Mouse (Mus musculus) liver, embryonic 15.5 days (tissue): ENCODE data around the gene Bhmt. TPM values are rescaled to one million over a fixed set of nuclear protein-coding genes. Genes with fewer than 3 reads are reported as not detected.
"Not testable (repeated sequence)": the region's sequence is repeated elsewhere in the genome, so short reads cannot be mapped to it uniquely, and the experiment has no call there.

Experiments
- ATAC-seq: fragments of 200-750 bp; cut with Nextera tagmentation; 2 replicates; pipeline ENCODE4 v1.8.0; 2017; ENCODE audit warnings: moderate number of reproducible peaks, mild to moderate bottlenecking, moderate library complexity; ENCODE audit not compliant: insufficient read depth
- H3K27ac ChIP-seq: fragments of 300-500 bp; sonication (generic); replicated peaks from 2 replicates; pipeline ENCODE4 v1.5.1; 2015; ENCODE audit warnings: mild to moderate bottlenecking, inconsistent platforms
- H3K27me3 ChIP-seq: fragments of 300-500 bp; sonication (generic); 2 replicates; pipeline ENCODE4 v1.6.1; 2015; ENCODE audit warnings: mild to moderate bottlenecking, inconsistent platforms
- H3K36me3 ChIP-seq: fragments of 300-500 bp; sonication (generic); replicated peaks from 2 replicates; pipeline ENCODE4 v1.6.1; 2015; ENCODE audit warnings: moderate library complexity, mild to moderate bottlenecking, inconsistent platforms
- H3K4me1 ChIP-seq: fragments of 300-500 bp; sonication (generic); replicated peaks from 2 replicates; pipeline ENCODE4 v1.6.1; 2015; ENCODE audit warnings: inconsistent platforms
- H3K4me2 ChIP-seq: fragments of 300-500 bp; sonication (generic); 2 replicates; pipeline ENCODE4 v1.6.1; 2015; ENCODE audit warnings: moderate library complexity, mild to moderate bottlenecking, inconsistent platforms
- H3K4me3 ChIP-seq: fragments of 300-500 bp; sonication (generic); replicated peaks from 2 replicates; pipeline ENCODE4 v1.5.1; 2015; ENCODE audit warnings: mild to moderate bottlenecking, inconsistent platforms
- H3K9ac ChIP-seq: fragments of 300-500 bp; sonication (generic); 2 replicates; pipeline ENCODE4 v1.6.1; 2015; ENCODE audit warnings: moderate library complexity, mild to moderate bottlenecking, inconsistent platforms
- H3K9me3 ChIP-seq: fragments of 300-500 bp; sonication (generic); replicated peaks from 2 replicates; pipeline ENCODE4 v1.6.1; 2016; ENCODE audit warnings: inconsistent platforms
- WGBS: fragments of 180-500 bp; shearing (Covaris S2); methylation state at CpG from one replicate; pipeline ENCODE4 v1.1.7; 2015; ENCODE audit warnings: mixed read lengths; ENCODE audit not compliant: insufficient replicate concordance; 5-methylcytosine and 5-hydroxymethylcytosine counted together
- polyA plus RNA-seq: library from polyadenylated mRNA; unstranded; fragments of >200 nt; fragmentation: Nextera tagmentation; extraction: Ambion mirVana; gene quantifications from 2 replicates; pipeline ENCODE4 v1.2.1, GENCODE M21; 2015

Bhmt gene
- polyA plus RNA-seq, 1 experiment from 2014 or later: 132 TPM

- Histone ChIP-seq H3K4me1 (no peaks in the 10 kb centered on the region), H3K9ac (no peak overlapping the region), H3K4me3 (no peak overlapping the region), H3K27ac (no peak overlapping the region), H3K4me2 (no peak overlapping the region), H3K27me3 (no peaks in the 10 kb centered on the region), H3K36me3 (no peaks in the 10 kb centered on the region), H3K9me3 (no peaks in the 10 kb centered on the region)
- ATAC-seq: no peak
- 56% methylated on average over 3 of the region's 3 CpGs for WGBS
These were observed 30.1 kb downstream of the Bhmt start for GRCm38 (mm10) chr13:93607701-93608100.

DNA sequence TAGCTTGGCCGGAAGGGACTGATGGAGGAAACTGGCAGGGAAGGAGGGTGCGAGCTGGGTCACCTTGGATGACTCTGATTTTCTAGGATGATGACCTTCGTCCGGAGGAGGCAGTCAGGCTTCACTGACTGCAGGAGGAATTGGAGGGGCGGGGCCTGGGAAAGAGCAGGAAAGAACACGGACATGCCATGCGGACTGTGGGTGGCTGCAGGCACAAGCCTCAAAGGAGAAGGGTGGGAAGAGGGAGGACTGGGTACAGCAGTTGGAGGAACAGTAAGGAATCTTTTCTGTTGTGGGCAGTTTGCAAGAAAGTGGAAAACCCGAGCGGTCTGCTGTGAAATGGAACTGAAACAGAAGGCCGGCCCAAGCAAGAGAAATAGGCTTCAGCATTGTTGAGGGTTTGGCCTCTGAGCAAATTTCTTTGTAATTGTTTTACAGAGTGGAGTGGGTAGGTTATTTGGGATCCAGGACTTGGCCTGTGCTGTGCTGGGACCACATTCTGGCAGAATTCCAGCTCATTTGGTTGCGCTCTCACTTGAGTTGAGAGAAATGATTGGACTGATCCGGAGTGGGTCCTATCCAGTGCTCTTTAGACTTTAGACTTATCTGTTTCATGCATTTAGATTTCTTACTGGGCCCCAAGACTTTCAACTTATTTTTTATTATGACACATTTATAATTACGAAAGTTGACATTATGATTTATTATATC lies 30.7 kb downstream of the Bhmt start:
- no peaks in the 10 kb centered on the region for H3K27me3 ChIP-seq
- no peak overlapping the region for H3K27ac ChIP-seq
- no peak overlapping the region for H3K4me2 ChIP-seq
- no peaks in the 10 kb centered on the region for H3K36me3 ChIP-seq
- no peak overlapping the region for H3K9ac ChIP-seq
- H3K9me3 ChIP-seq: no peaks in the 10 kb centered on the region
- no peak overlapping the region for H3K4me3 ChIP-seq
- H3K4me1 ChIP-seq: no peaks in the 10 kb centered on the region
- ATAC-seq: no peak
- 65% methylated on average over 13 of the region's 13 CpGs for WGBS

DNA sequence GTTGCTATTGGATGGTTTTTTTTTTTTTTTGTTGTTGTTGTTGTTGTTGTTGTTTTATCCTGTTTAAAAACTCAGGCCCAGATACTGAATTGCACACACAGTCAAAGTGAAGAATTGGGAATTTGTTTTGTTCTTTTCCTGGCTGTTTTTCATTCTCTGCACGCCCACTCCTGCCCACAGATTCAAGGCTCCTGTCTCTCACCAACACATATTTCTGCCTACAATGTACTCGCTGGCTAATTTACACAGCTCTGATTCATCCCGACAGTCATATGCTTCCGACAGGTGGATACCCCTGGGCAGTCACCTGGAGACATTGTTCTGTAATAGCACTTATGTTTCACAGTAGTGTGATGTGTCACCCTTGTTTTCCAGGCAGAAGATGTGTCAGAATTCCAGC lies 33.1 kb downstream of the Bhmt start:
- H3K4me1 ChIP-seq: no peaks in the 10 kb centered on the region
- WGBS: 70% methylated on average over 4 of the region's 4 CpGs
- H3K4me2 ChIP-seq: no peak overlapping the region
- H3K9ac ChIP-seq: no peak overlapping the region
- H3K9me3 ChIP-seq: no peaks in the 10 kb centered on the region
- no peak overlapping the region for H3K4me3 ChIP-seq
- H3K27me3 ChIP-seq: no peaks in the 10 kb centered on the region
- no peak for ATAC-seq
- no peaks in the 10 kb centered on the region for H3K36me3 ChIP-seq
- H3K27ac ChIP-seq: no peak overlapping the region

DNA sequence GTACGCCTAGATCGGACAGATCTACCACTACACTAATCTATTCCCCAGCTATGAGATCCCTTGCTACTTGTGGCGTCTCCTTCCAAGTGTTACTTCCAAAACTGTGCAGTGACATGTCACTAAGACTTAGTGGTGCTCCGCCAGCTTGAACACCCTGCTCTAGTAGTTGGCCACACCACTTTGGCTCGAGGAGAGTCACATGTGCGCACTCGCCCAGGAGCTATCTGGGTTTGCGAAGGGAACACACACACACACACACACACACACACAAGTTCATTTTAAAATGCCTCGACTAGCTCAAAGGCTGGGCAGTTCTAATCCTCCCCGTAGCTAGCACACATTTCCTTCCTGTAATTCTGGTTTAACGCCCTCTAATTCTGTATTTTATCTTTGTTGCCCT lies 36.2 kb downstream of the Bhmt start:
- ATAC-seq: no peak
- H3K9ac ChIP-seq: no peak overlapping the region
- no peak overlapping the region for H3K4me3 ChIP-seq
- no peaks in the 10 kb centered on the region for H3K36me3 ChIP-seq
- 59% methylated on average over 11 of the region's 11 CpGs for WGBS
- H3K4me1 ChIP-seq: no peaks in the 10 kb centered on the region
- no peak overlapping the region for H3K4me2 ChIP-seq
- no peak overlapping the region for H3K27ac ChIP-seq
- H3K27me3 ChIP-seq: no peaks in the 10 kb centered on the region
- H3K9me3 ChIP-seq: no peaks in the 10 kb centered on the region

- Histone ChIP-seq H3K27ac (no peak overlapping the region), H3K9me3 (no peaks in the 10 kb centered on the region), H3K4me1 (no peaks in the 10 kb centered on the region), H3K9ac (no peak overlapping the region), H3K36me3 (no peaks in the 10 kb centered on the region), H3K27me3 (no peaks in the 10 kb centered on the region), H3K4me3 (no peak overlapping the region), H3K4me2 (no peak overlapping the region)
- no peak for ATAC-seq
- WGBS: 19% methylated on average over 2 of the region's 2 CpGs
These were observed 44.6 kb downstream of the Bhmt start for GRCm38 (mm10) chr13:93593040-93593699.

DNA sequence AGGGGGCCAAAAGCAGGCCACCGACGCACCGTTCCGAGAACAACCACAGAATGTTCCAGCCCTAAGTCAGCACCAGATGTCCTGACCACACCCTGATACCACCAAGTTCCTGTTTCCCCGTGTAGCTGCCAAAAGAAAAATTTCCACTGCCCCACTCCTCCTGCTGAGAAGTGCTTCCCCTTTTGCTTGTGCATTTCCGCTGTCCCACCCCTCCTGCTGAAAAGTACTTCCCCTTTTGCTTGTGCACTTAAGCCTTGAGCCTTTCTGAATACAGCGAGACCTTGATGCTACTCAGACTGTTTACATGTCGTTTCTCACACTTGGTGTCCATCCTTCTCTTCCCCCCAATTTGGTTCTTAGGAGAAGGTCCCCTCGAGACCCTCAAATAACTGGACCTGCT lies 55.2 kb downstream of the Bhmt start:
- not testable (repeated sequence) for ATAC-seq, H3K9ac ChIP-seq, H3K4me3 ChIP-seq, H3K4me1 ChIP-seq, H3K36me3 ChIP-seq, H3K9me3 ChIP-seq, H3K27ac ChIP-seq, H3K27me3 ChIP-seq, H3K4me2 ChIP-seq
- 62% methylated on average over 9 of the region's 9 CpGs for WGBS

GRCm38 (mm10) chr13:93580431-93580830 lies 57.3 kb downstream of the Bhmt start:
- WGBS: 56% methylated on average over 5 of the region's 5 CpGs
- ATAC-seq: no peak
- no peaks in the 10 kb centered on the region for H3K36me3 ChIP-seq

GRCm38 (mm10) chr13:93569676-93570075 lies 68.1 kb downstream of the Bhmt start:
- no peaks in the 10 kb centered on the region for H3K36me3 ChIP-seq
- no peak overlapping the region for H3K27ac ChIP-seq
- no peaks in the 10 kb centered on the region for H3K4me1 ChIP-seq
- no peak for ATAC-seq
- no peak overlapping the region for H3K4me3 ChIP-seq
- 42% methylated on average over 4 of the region's 4 CpGs for WGBS
- H3K9ac ChIP-seq: no peak overlapping the region
- H3K4me2 ChIP-seq: no peak overlapping the region
- no peaks in the 10 kb centered on the region for H3K27me3 ChIP-seq
- H3K9me3 ChIP-seq: no peaks in the 10 kb centered on the region

More at GRCm38 (mm10) chr13:93580431-93580830, 57.3 kb downstream of the Bhmt start:
- Histone ChIP-seq H3K4me2 (no peak overlapping the region), H3K27me3 (no peaks in the 10 kb centered on the region), H3K9me3 (no peaks in the 10 kb centered on the region), H3K4me3 (no peak overlapping the region), H3K9ac (no peak overlapping the region), H3K4me1 (no peaks in the 10 kb centered on the region), H3K27ac (no peak overlapping the region)

Other genes with a start within 250 kb of the Bhmt start
- 2.8 and 3.7 TPM in 2 replicates for gene Jmy, start 138.2 kb downstream of the Bhmt start, polyA plus RNA-seq
- gene Bhmt2, start 36.3 kb upstream of the Bhmt start, polyA plus RNA-seq: 35.7 and 40.9 TPM in 2 replicates
- gene Dmgdh, start 36.5 kb upstream of the Bhmt start, polyA plus RNA-seq: 17.2 and 19.8 TPM in 2 replicates
- 4.1 TPM in 2 replicates for gene Arsb, start 133.7 kb upstream of the Bhmt start, polyA plus RNA-seq